Mouse (Mus musculus): ENCODE measurements around the gene Capn1. TPM values are rescaled to one million over a fixed set of nuclear protein-coding genes. Genes with fewer than 3 reads are reported as not detected.

Capn1 gene
- total and polyA plus RNA-seq, 2 experiments from 2014 or later, result 3.3 to 7.7 TPM

GRCm38 (mm10) chr19:5990033-5990432 is 25.7 kb downstream of the Capn1 start:
- TF ChIP-seq CTCF (IDR thresholded peaks at IDR 0.05; ENCODE audit: low read depth), result no peak
- H3K27ac ChIP-seq (ENCODE audit: low read depth, low read length), result no peak overlapping the region
- H3K4me1 ChIP-seq (ENCODE audit: insufficient read depth), result no peaks in the 10 kb centered on the region; the same call in 1 of the 2 replicates
- no peak overlapping the region for H3K4me3 ChIP-seq (ENCODE audit: low read depth, low read length)
- DNase-seq, result no peak
- no peak overlapping the region for H3K9ac ChIP-seq
- no peak for ATAC-seq
- WGBS, result 90% methylated on average over 12 of the region's 12 CpGs
- no peaks in the 10 kb centered on the region for H3K27me3 ChIP-seq (ENCODE audit: insufficient read depth, low read length)
- H3K4me2 ChIP-seq (ENCODE audit: low read depth), result no peak overlapping the region
- no peaks in the 10 kb centered on the region for H3K9me3 ChIP-seq (ENCODE audit: low read length)
- no peaks in the 10 kb centered on the region for H3K36me3 ChIP-seq (ENCODE audit: insufficient read depth)

- ATAC-seq (no peak), DNase-seq (no peak)
- Histone ChIP-seq H3K4me2 (ENCODE audit: low read depth) (0 out of 2 replicates have a peak overlapping the region, but pooled peaks have one; percentile 33), H3K4me3 (ENCODE audit: low read depth, low read length) (no peak overlapping the region), H3K9me3 (ENCODE audit: low read length) (no peaks in the 10 kb centered on the region), H3K27me3 (ENCODE audit: insufficient read depth, low read length) (no peaks in the 10 kb centered on the region), H3K27ac (ENCODE audit: low read depth, low read length) (no peak overlapping the region), H3K36me3 (ENCODE audit: insufficient read depth) (no peaks in the 10 kb centered on the region), H3K9ac (no peak overlapping the region; the same call in 1 of the 2 replicates), H3K4me1 (ENCODE audit: insufficient read depth) (no peaks in the 10 kb centered on the region; the same call in 1 of the 2 replicates)
- WGBS, result 61% methylated on average over 6 of the region's 6 CpGs
- no peak for TF ChIP-seq CTCF (IDR thresholded peaks at IDR 0.05; ENCODE audit: low read depth)
These were observed 26.1 kb downstream of the Capn1 start for GRCm38 (mm10) chr19:5989585-5989984.

- H3K27ac ChIP-seq (ENCODE audit: low read depth, low read length), result peak overlapping the region; percentile 4; the same call in 1 of the 2 replicates
- H3K4me3 ChIP-seq (ENCODE audit: low read depth, low read length), result 0 out of 2 replicates have a peak overlapping the region, but pooled peaks have one; percentile 3
- peak overlapping the region; percentile 33 for H3K4me2 ChIP-seq (ENCODE audit: low read depth)
- WGBS, result 15% methylated on average over 11 of the region's 13 CpGs
- H3K27me3 ChIP-seq (ENCODE audit: insufficient read depth, low read length), result no peaks in the 10 kb centered on the region
- ATAC-seq (peak; percentile 93), DNase-seq (peak; percentile 77)
- no peaks in the 10 kb centered on the region for H3K9me3 ChIP-seq (ENCODE audit: low read length)
- no peaks in the 10 kb centered on the region for H3K36me3 ChIP-seq (ENCODE audit: insufficient read depth)
- H3K9ac ChIP-seq, result peak overlapping the region; percentile 43
- H3K4me1 ChIP-seq (ENCODE audit: insufficient read depth), result no peaks in the 10 kb centered on the region; the same call in 1 of the 2 replicates
- no peak for TF ChIP-seq CTCF (IDR thresholded peaks at IDR 0.05; ENCODE audit: low read depth)
These were observed 26.8 kb downstream of the Capn1 start for GRCm38 (mm10) chr19:5988815-5989452.

GRCm38 (mm10) chr19:5988027-5988814 is 27.5 kb downstream of the Capn1 start:
- DNase-seq (no peak), ATAC-seq (no peak)
- Histone ChIP-seq H3K36me3 (ENCODE audit: insufficient read depth) (no peaks in the 10 kb centered on the region), H3K9ac (0 out of 2 replicates have a peak overlapping the region, but pooled peaks have one; percentile 43), H3K4me2 (ENCODE audit: low read depth) (no peak overlapping the region), H3K4me3 (ENCODE audit: low read depth, low read length) (no peak overlapping the region), H3K27ac (ENCODE audit: low read depth, low read length) (0 out of 2 replicates have a peak overlapping the region, but pooled peaks have one; percentile 4), H3K27me3 (ENCODE audit: insufficient read depth, low read length) (no peaks in the 10 kb centered on the region), H3K4me1 (ENCODE audit: insufficient read depth) (no peaks in the 10 kb centered on the region; the same call in 1 of the 2 replicates), H3K9me3 (ENCODE audit: low read length) (no peaks in the 10 kb centered on the region)
- WGBS, result 73% methylated on average over 5 of the region's 5 CpGs
- no peak for TF ChIP-seq CTCF (IDR thresholded peaks at IDR 0.05; ENCODE audit: low read depth)

- H3K27me3 ChIP-seq (ENCODE audit: insufficient read depth, low read length), result no peaks in the 10 kb centered on the region
- DNase-seq (no peak), ATAC-seq (no peak)
- no peaks in the 10 kb centered on the region for H3K36me3 ChIP-seq (ENCODE audit: insufficient read depth)
- H3K27ac ChIP-seq (ENCODE audit: low read depth, low read length), result no peak within 1 kb of the TSS
- no peak within 1 kb of the TSS for H3K4me2 ChIP-seq (ENCODE audit: low read depth)
- H3K9ac ChIP-seq, result no peak within 1 kb of the TSS
- H3K4me1 ChIP-seq (ENCODE audit: insufficient read depth), result no peaks in the 10 kb centered on the region; the same call in 1 of the 2 replicates
- no peak for TF ChIP-seq CTCF (IDR thresholded peaks at IDR 0.05; ENCODE audit: low read depth)
- WGBS, result 50% methylated on average over 4 of the region's 4 CpGs
- H3K4me3 ChIP-seq (ENCODE audit: low read depth, low read length), result no peak within 1 kb of the TSS
- H3K9me3 ChIP-seq (ENCODE audit: low read length), result no peaks in the 10 kb centered on the region
These were observed 29.7 kb downstream of the Capn1 start, which contains the start of gene Slc22a20 for GRCm38 (mm10) chr19:5986043-5986442. Gene Slc22a20 (minus strand): TSS chr19:5986143.

- no peak overlapping the region for H3K27ac ChIP-seq (ENCODE audit: low read depth, low read length)
- no peak overlapping the region for H3K9ac ChIP-seq
- H3K4me1 ChIP-seq (ENCODE audit: insufficient read depth), result no peaks in the 10 kb centered on the region
- DNase-seq (no peak), ATAC-seq (no peak)
- no peaks in the 10 kb centered on the region for H3K27me3 ChIP-seq (ENCODE audit: insufficient read depth, low read length)
- H3K9me3 ChIP-seq (ENCODE audit: low read length), result no peaks in the 10 kb centered on the region
- H3K36me3 ChIP-seq (ENCODE audit: insufficient read depth), result no peaks in the 10 kb centered on the region
- TF ChIP-seq CTCF (IDR thresholded peaks at IDR 0.05; ENCODE audit: low read depth), result no peak
- no peak overlapping the region for H3K4me3 ChIP-seq (ENCODE audit: low read depth, low read length)
- no peak overlapping the region for H3K4me2 ChIP-seq (ENCODE audit: low read depth)
- 85% methylated on average over 9 of the region's 9 CpGs for WGBS
These were observed 35.2 kb downstream of the Capn1 start for GRCm38 (mm10) chr19:5980477-5980876.

GRCm38 (mm10) chr19:5977717-5978116 is 38.0 kb downstream of the Capn1 start:
- H3K4me2 ChIP-seq (ENCODE audit: low read depth), result no peak overlapping the region
- DNase-seq (no peak), ATAC-seq (no peak)
- no peaks in the 10 kb centered on the region for H3K4me1 ChIP-seq (ENCODE audit: insufficient read depth)
- no peaks in the 10 kb centered on the region for H3K36me3 ChIP-seq (ENCODE audit: insufficient read depth)
- no peak overlapping the region for H3K4me3 ChIP-seq (ENCODE audit: low read depth, low read length)
- no peaks in the 10 kb centered on the region for H3K27me3 ChIP-seq (ENCODE audit: insufficient read depth, low read length)
- no peak for TF ChIP-seq CTCF (IDR thresholded peaks at IDR 0.05; ENCODE audit: low read depth)
- no peak overlapping the region for H3K27ac ChIP-seq (ENCODE audit: low read depth, low read length)
- WGBS, result 57% methylated on average over 3 of the region's 3 CpGs
- no peak overlapping the region for H3K9ac ChIP-seq
- H3K9me3 ChIP-seq (ENCODE audit: low read length), result no peaks in the 10 kb centered on the region

Data from forebrain, postnatal 0 days (tissue).